Mouse (Mus musculus) forebrain, embryonic 14.5 days (tissue): Measurements from ENCODE around the gene Btbd6. TPM values are rescaled to one million over a fixed set of nuclear protein-coding genes. Genes with fewer than 3 reads are reported as not detected.

Experiments used
- ATAC-seq: fragments of 200-750 bp; cut with Nextera tagmentation; 2 replicates; pipeline ENCODE4 v1.8.0; 2017; ENCODE audit warnings: mild to moderate bottlenecking, moderate library complexity
- DNase-seq: peaks from one replicate; pipeline ENCODE4 v3.0.0-alpha.2; 2015; ENCODE audit warnings: low spot score
- H3K27ac ChIP-seq: fragments of 300-500 bp; sonication (generic); 2 replicates; pipeline ENCODE4 v1.5.1; 2014; ENCODE audit warnings: low read depth, mild to moderate bottlenecking, control low read depth, low read length, moderate library complexity
- H3K27me3 ChIP-seq: fragments of 300-500 bp; sonication (generic); replicated peaks from 2 replicates; pipeline ENCODE4 v1.6.1; 2014; ENCODE audit warnings: low read length, control low read depth, mixed read lengths; ENCODE audit not compliant: control insufficient read depth, insufficient read depth
- H3K36me3 ChIP-seq: fragments of 300-500 bp; sonication (generic); 2 replicates; pipeline ENCODE4 v1.6.1; 2014; ENCODE audit warnings: low read length, control low read depth; ENCODE audit not compliant: control insufficient read depth, insufficient read depth
- H3K4me1 ChIP-seq: fragments of 300-500 bp; sonication (generic); 2 replicates; pipeline ENCODE4 v1.6.1; 2014; ENCODE audit warnings: antibody characterized with exemption, low read length, control low read depth; ENCODE audit not compliant: control insufficient read depth, insufficient read depth
- H3K4me2 ChIP-seq: fragments of 300-500 bp; sonication (generic); 2 replicates; pipeline ENCODE4 v1.6.1; 2014; ENCODE audit warnings: mild to moderate bottlenecking, control low read depth, low read length
- H3K4me3 ChIP-seq: fragments of 300-500 bp; sonication (generic); 2 replicates; pipeline ENCODE4 v1.5.1; 2014; ENCODE audit warnings: low read depth, low read length, control low read depth
- H3K9ac ChIP-seq: fragments of 300-500 bp; sonication (generic); 2 replicates; pipeline ENCODE4 v1.6.1; 2014; ENCODE audit warnings: mild to moderate bottlenecking, low read length, control low read depth, moderate library complexity
- H3K9me3 ChIP-seq: fragments of 300-500 bp; sonication (generic); replicated peaks from 2 replicates; pipeline ENCODE4 v1.6.1; 2016; ENCODE audit warnings: low read length, control low read depth, mixed read lengths; ENCODE audit not compliant: control insufficient read depth
- WGBS: fragments of 180-500 bp; shearing (Covaris S2); extraction: QIAGEN DNeasy Blood & Tissue Kit; methylation state at CpG from one replicate; pipeline ENCODE4 v1.1.7; 2014; 5-methylcytosine and 5-hydroxymethylcytosine counted together
- polyA plus RNA-seq: library from polyadenylated mRNA; unstranded; fragments of >200 nt; fragmentation: Nextera tagmentation; extraction: Ambion mirVana; gene quantifications from 2 replicates; pipeline ENCODE4 v1.2.1, GENCODE M21; 2014

The Btbd6 gene
- polyA plus RNA-seq, 1 experiment from 2014 or later: 35.0 TPM

GRCm38 (mm10) chr12:112951150-112951842 is 25.0 kb upstream of the Btbd6 start:
- Histone ChIP-seq H3K9me3 (no peaks in the 10 kb centered on the region), H3K36me3 (no peaks in the 10 kb centered on the region), H3K4me3 (no peak overlapping the region; the same call in 1 of the 2 replicates), H3K9ac (peak overlapping the region; percentile 93; the same call in 1 of the 2 replicates), H3K4me2 (peak overlapping the region; percentile 84), H3K27me3 (no peaks in the 10 kb centered on the region), H3K4me1 (peaks cover 12% of the 10 kb centered on the region), H3K27ac (0 out of 2 replicates have a peak overlapping the region, but pooled peaks have one; percentile 85)
- ATAC-seq (no peak), DNase-seq (no peak)
- WGBS: 23% methylated on average over 7 of the region's 7 CpGs

- 74% methylated on average over 8 of the region's 8 CpGs for WGBS
- H3K9me3 ChIP-seq: no peaks in the 10 kb centered on the region
- no peak overlapping the region for H3K4me3 ChIP-seq
- peaks cover 12% of the 10 kb centered on the region for H3K4me1 ChIP-seq
- ATAC-seq (no peak), DNase-seq (no peak)
- H3K27ac ChIP-seq: no peak overlapping the region
- H3K36me3 ChIP-seq: no peaks in the 10 kb centered on the region
- H3K27me3 ChIP-seq: no peaks in the 10 kb centered on the region
- no peak overlapping the region for H3K9ac ChIP-seq
- no peak overlapping the region for H3K4me2 ChIP-seq
These were observed 23.8 kb upstream of the Btbd6 start for GRCm38 (mm10) chr12:112952433-112952832.

GRCm38 (mm10) chr12:112952926-112953565 is 23.2 kb upstream of the Btbd6 start:
- WGBS: 81% methylated on average over 3 of the region's 3 CpGs
- no peak overlapping the region for H3K9ac ChIP-seq

GRCm38 (mm10) chr12:112955800-112956199 is 20.5 kb upstream of the Btbd6 start:
- Histone ChIP-seq H3K27ac (no peak overlapping the region), H3K27me3 (no peaks in the 10 kb centered on the region), H3K4me3 (no peak overlapping the region), H3K4me1 (peaks cover 5% of the 10 kb centered on the region), H3K36me3 (peaks cover 22% of the 10 kb centered on the region), H3K4me2 (no peak overlapping the region), H3K9me3 (no peaks in the 10 kb centered on the region), H3K9ac (no peak overlapping the region)
- DNase-seq: peak; percentile 60
- 41% methylated on average over 4 of the region's 4 CpGs for WGBS
- peak; percentile 53 for ATAC-seq

More at GRCm38 (mm10) chr12:112952926-112953565, 23.2 kb upstream of the Btbd6 start:
- Histone ChIP-seq H3K4me2 (no peak overlapping the region), H3K27me3 (no peaks in the 10 kb centered on the region), H3K27ac (no peak overlapping the region), H3K4me3 (no peak overlapping the region), H3K4me1 (peaks cover 12% of the 10 kb centered on the region), H3K9me3 (no peaks in the 10 kb centered on the region), H3K36me3 (0 out of 2 replicates have a peak, but pooled peaks cover 6% of the 10 kb centered on the region)
- ATAC-seq (no peak), DNase-seq (no peak)

- Histone ChIP-seq H3K4me2 (no peak overlapping the region), H3K9ac (no peak overlapping the region), H3K9me3 (no peaks in the 10 kb centered on the region), H3K36me3 (peaks cover 47% of the 10 kb centered on the region), H3K27ac (no peak overlapping the region), H3K27me3 (no peaks in the 10 kb centered on the region), H3K4me1 (no peaks in the 10 kb centered on the region), H3K4me3 (no peak overlapping the region)
- ATAC-seq (peak; percentile 29; the same call in 1 of the 2 replicates), DNase-seq (no peak)
- 34% methylated on average over 4 of the region's 4 CpGs for WGBS
These were observed 18.0 kb upstream of the Btbd6 start for GRCm38 (mm10) chr12:112958303-112958702.

- no peak overlapping the region for H3K9ac ChIP-seq
- no peak for DNase-seq
- no peak for ATAC-seq
- H3K27ac ChIP-seq: no peak overlapping the region
- 89% methylated on average over 8 of the region's 8 CpGs for WGBS
- H3K4me3 ChIP-seq: no peak overlapping the region
- no peak overlapping the region for H3K4me2 ChIP-seq
- H3K27me3 ChIP-seq: no peaks in the 10 kb centered on the region
- no peaks in the 10 kb centered on the region for H3K9me3 ChIP-seq
- no peaks in the 10 kb centered on the region for H3K4me1 ChIP-seq
- H3K36me3 ChIP-seq: peaks cover 58% of the 10 kb centered on the region
These were observed 16.9 kb upstream of the Btbd6 start for GRCm38 (mm10) chr12:112959421-112959820.

GRCm38 (mm10) chr12:112961428-112961827 is 14.9 kb upstream of the Btbd6 start:
- no peaks in the 10 kb centered on the region for H3K27me3 ChIP-seq
- WGBS: 77% methylated on average over 7 of the region's 7 CpGs
- peaks cover 76% of the 10 kb centered on the region for H3K36me3 ChIP-seq
- DNase-seq (no peak), ATAC-seq (no peak)
- no peak overlapping the region for H3K4me3 ChIP-seq
- no peaks in the 10 kb centered on the region for H3K4me1 ChIP-seq
- H3K4me2 ChIP-seq: no peak overlapping the region
- no peaks in the 10 kb centered on the region for H3K9me3 ChIP-seq
- H3K27ac ChIP-seq: no peak overlapping the region
- no peak overlapping the region for H3K9ac ChIP-seq

GRCm38 (mm10) chr12:112961872-112962271 is 14.4 kb upstream of the Btbd6 start:
- no peaks in the 10 kb centered on the region for H3K9me3 ChIP-seq
- no peak for ATAC-seq
- H3K27ac ChIP-seq: no peak overlapping the region
- peaks cover 81% of the 10 kb centered on the region for H3K36me3 ChIP-seq
- WGBS: 90% methylated on average over 5 of the region's 5 CpGs
- DNase-seq: no peak
- H3K4me3 ChIP-seq: no peak overlapping the region
- H3K4me1 ChIP-seq: no peaks in the 10 kb centered on the region
- no peak overlapping the region for H3K4me2 ChIP-seq
- H3K27me3 ChIP-seq: no peaks in the 10 kb centered on the region
- H3K9ac ChIP-seq: no peak overlapping the region

- 89% methylated on average over 13 of the region's 13 CpGs for WGBS
- no peak for DNase-seq
- no peak overlapping the region for H3K27ac ChIP-seq
- H3K4me3 ChIP-seq: no peak overlapping the region
- no peak for ATAC-seq
- H3K4me1 ChIP-seq: no peaks in the 10 kb centered on the region
- H3K9ac ChIP-seq: no peak overlapping the region
- H3K27me3 ChIP-seq: no peaks in the 10 kb centered on the region
- no peak overlapping the region for H3K4me2 ChIP-seq
- no peaks in the 10 kb centered on the region for H3K9me3 ChIP-seq
- H3K36me3 ChIP-seq: peaks cover 98% of the 10 kb centered on the region
These were observed 10.5 kb upstream of the Btbd6 start for GRCm38 (mm10) chr12:112965783-112966182.
